Mouse (Mus musculus) layer of hippocampus, adult 9-10 months (tissue): ENCODE measurements around the gene Timm8a2.

Experiments
- DNase-seq: peaks from one replicate; pipeline ENCODE4 v3.0.0; 2022; ENCODE audit warnings: low spot score

Gene Timm8a2

GRCm38 (mm10) chr14:122011768-122012167 lies 22.7 kb upstream of the Timm8a2 start:
- DNase-seq, result no peak

- no peak for DNase-seq
These were observed 22.3 kb upstream of the Timm8a2 start for GRCm38 (mm10) chr14:122012193-122012592.

DNA sequence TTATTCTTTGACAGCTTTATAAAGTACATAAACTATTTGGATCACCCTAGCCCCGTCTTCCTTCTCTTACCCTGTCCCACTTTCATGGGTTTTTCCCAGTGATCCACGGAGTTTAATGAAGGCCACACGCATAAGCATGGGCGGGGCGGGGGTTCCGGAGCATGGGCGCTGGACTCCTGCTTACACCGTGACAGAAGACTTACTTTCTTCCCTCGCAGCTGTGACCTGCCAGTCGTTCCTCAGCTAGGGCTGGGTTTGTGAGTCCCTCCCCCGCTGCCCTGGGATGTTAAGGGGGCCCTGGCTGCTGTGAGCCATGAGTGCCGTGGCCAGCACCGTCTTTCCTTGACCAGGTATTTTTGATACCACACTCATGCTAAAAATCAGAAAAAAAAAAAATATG lies 21.7 kb upstream of the Timm8a2 start:
- DNase-seq, result no peak

- DNase-seq, result no peak
These were observed 21.0 kb upstream of the Timm8a2 start for GRCm38 (mm10) chr14:122013417-122013951.

DNA sequence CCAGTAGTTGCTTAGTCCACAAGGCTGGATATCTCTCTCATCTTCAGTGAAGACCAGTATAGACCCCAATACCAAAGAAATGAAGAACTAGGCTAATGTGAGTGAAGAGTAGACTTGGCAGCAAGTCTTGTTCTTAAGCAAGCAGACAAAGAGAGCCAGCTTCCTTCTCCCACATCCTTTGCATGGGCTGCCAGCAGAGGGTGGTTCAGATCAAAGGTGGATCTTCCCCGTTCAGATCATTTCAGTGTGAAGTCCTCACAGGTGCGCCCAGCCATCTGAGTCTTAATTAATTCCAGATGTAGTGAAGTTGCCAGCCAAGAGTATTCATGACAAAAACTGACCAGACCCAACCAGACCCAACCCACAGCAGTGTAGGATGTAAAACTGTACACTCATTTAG lies 16.5 kb upstream of the Timm8a2 start:
- no peak for DNase-seq

GRCm38 (mm10) chr14:122019389-122019788 lies 15.1 kb upstream of the Timm8a2 start:
- DNase-seq, result no peak

DNA sequence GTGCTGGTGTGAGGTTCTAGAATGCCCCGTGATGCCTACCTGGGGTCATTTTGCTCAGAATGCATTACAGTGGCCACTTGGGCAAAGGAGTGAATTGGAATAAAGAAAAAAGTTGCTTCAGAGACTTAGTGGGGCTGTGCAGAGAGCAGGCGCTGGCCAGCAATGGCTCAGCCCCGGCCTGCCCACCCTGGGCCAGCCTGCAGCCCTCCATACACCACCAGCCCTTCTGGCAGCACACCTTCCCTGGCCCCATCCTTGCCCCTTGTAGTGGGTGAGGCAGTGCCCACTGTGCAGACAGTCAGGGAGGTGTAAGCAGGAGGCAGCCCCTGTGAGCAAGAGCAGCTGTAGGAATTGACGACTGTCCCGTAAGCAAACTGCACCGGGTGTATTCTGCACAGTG lies 13.9 kb upstream of the Timm8a2 start:
- DNase-seq, result no peak

DNA sequence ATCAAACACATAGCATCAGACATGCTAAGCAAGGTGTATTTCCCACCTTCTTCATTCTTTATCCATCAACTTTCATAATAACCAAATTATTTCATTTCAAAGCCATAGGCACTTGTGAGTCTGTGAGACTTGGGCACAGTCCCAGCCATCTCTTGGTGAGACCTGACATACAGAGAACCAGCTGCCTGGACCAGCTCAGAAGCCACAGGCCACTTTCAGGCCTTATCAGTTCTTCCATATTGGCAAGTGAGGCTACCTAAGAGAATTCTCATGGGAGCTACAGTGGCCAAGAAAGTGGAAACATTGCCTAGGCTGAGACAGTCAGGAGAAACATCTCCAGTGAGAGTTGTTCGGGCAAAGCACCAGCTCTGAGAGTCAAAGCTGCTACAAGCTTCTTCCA lies 11.4 kb upstream of the Timm8a2 start:
- DNase-seq, result no peak

DNA sequence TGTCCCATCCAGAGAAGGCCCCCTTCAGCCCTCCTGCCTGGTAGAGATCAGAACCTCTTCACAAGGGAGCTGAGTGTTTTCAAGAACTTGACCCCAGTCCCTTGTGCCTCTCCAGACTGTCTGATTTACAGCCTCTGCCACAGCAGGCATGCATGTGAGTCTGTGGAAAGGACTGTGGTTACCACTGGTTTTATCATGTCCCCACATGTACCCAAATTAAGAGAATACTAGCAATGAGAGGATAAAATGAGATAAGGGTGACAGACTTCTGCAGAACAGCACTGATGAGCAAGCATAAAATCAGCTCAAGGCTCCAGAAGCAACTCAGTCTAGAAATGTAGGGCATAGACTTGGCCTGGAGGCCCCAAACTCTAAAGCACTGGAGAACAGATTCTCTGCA lies 10.5 kb upstream of the Timm8a2 start:
- DNase-seq, result no peak

DNA sequence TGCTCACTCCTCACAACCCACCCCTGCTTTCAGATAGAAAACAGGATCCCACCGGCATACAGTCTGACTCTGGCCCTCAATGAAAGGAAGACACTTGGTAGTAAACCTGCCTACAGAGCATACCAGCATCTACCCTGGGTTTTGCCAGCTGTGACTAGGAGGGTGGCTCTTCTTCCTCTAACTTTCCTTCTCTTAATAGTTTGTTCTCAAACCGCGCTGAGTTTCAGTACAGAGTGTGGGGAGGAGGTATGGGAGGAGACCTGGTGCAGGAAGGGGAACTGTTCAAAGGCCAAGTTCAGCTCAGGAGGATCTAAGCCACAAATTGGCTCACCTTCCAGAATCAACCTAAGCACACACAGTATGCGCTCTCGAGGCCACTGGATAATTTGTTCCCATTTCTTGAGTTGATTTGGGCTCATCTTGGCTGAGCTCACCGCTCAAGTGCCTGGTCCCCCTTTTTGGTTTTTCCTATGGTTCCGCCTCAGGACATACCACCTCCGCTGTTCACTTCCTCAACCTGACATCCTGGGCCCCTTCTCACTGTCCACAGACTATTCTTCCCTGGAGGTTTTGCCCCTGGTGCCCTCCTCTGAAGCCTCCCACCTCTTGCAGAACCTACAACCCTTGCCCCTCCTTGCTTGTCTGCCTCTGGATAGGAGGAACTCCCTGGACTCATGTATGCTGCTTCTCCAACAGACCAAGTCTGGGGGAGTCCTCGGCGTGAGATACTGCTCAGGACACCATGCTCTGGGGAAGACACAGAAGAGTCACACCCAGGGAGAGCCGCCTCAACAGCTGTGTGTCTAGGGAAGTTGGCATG lies 5.3 kb upstream of the Timm8a2 start:
- no peak for DNase-seq

- no peak for DNase-seq
These were observed 4.6 kb upstream of the Timm8a2 start for GRCm38 (mm10) chr14:122029851-122030250.

DNA sequence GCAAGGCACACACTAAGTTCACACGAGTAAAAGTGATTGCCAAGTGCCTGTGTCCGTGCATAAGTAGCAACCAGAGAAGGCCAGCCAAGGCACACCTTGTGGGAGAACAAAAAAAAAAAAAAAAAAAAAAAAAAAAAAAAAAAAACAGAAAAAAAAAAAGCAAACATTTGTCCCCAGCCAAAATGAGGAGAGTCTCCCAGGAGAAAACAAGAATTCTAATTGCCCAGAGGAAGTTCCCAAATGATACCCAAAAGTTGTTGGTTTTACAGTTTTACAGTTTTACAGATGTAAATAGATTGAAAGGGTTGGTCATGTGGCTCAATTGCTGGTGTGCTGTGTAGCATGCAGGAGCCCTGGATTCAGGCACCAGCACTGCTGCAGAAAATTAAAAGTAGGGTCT lies 2.4 kb upstream of the Timm8a2 start:
- no peak for DNase-seq

GRCm38 (mm10) chr14:122035181-122035580 lies 707 bp downstream of the Timm8a2 start:
- DNase-seq, result no peak

- no peak for DNase-seq
These were observed 1.4 kb downstream of the Timm8a2 start for GRCm38 (mm10) chr14:122035860-122036259.

- DNase-seq, result no peak
These were observed 4.6 kb downstream of the Timm8a2 start for GRCm38 (mm10) chr14:122038874-122039647.

DNA sequence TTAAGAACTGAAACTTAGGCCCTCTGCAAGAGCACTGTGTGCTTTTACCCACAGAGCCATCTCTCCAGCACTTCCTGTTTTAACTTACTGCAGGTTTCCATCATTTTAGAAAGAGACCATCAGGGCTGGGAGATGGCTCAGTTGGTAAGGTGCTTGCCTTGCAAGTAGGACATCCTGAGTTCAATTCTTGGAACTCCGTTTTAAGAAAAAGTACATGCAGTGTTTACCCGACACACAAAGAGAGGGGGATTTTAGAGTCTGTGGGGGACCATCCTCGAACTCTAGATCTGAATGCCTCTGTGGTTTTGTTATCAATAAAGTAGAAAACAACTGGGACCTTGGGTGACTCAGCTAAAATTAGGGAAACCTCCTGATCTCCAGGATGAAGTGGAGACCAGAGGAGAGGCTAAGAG lies 6.9 kb downstream of the Timm8a2 start:
- no peak for DNase-seq

GRCm38 (mm10) chr14:122042142-122042694 lies 7.7 kb downstream of the Timm8a2 start:
- DNase-seq, result no peak

DNA sequence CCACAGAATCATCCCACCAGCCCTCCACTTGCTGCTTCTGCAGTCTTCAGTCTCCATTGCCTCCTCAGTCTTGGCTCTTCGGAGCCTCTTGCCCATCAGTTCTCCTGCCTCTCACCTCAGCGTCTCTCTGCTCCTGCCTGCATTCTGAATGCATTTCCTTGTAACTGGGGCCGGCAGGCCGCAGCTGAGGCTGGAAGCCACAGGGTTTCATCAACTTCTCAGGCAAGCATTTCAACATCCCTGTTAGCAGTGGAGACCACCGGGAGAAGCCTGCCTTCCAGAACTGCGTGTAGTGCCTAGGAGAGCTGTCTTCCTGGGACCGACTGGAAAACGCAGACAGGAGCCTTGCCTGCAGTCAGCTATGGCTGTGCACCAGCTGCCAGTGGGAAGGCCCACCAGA lies 13.3 kb downstream of the Timm8a2 start:
- DNase-seq, result no peak

GRCm38 (mm10) chr14:122048816-122049215 lies 14.3 kb downstream of the Timm8a2 start:
- no peak for DNase-seq

DNA sequence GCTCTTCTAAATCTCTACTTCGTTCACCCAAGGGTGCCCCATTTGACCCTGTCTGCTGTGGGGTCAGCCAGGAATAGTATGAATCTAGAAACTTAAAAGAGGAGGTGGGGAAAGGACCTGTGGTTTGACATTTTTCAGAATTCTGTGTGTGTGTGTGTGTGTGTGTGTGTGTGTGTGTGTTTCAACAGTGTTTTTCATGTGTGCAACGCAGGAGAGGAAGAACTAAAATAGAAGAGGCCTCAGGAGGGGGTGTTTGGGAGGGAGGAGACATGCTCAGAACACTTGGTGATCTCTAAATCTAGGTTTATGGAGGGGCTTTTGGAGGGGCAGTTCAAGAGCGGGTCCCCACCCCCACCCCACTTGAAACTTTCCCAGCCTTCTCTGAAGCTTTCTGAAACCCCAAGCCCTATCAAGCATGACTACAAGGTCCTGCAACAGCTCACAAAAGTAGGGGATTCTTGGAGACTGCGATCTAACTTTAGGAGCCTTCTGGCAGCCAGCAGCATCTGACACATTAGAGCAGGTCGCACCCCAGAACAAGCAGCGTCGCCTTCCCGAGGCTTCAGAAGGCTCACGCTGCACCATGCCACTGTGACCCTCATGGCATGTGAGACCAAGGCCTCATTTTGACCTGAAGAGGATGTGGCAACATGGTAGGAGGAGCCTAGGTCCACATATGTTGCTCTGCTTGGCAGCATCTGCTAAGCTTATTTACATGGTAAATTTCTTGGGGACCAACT lies 18.6 kb downstream of the Timm8a2 start:
- DNase-seq, result no peak

DNA sequence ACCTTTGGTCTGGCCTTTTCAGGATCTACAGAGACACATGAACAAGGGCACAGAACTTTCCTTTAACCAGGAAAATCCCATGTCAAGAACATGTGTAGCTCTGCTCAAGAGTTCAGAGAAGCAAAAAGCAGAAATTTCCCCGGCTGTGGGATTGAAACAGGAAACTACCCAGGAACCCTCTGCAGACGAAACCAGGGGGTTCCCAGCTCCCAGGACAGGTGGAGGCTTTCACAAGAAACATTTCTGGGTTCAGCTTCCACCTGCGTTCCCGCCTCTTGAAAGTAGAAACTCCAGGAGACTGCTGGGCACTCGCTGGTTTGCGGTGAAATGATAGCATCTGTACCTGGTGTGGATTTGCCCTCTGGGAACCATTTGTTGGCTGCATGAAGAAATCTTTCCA lies 22.4 kb downstream of the Timm8a2 start:
- no peak for DNase-seq

- DNase-seq, result no peak
These were observed 23.5 kb downstream of the Timm8a2 start for GRCm38 (mm10) chr14:122057941-122058346.
